Mouse (Mus musculus) layer of hippocampus, adult 6 months (tissue): ENCODE measurements around the gene Atp11c. TPM values are rescaled to one million over a fixed set of nuclear protein-coding genes. Genes with fewer than 3 reads are reported as not detected.
A peak's percentile ranks its signal among the peaks of the same experiment; 100 is the strongest.

ENCODE experiments used
- long read RNA-seq, 2 experiments: library from polyadenylated mRNA; unstranded; transcript quantifications; one replicate each; pipeline ENCODE4 v2.0.0; 2019 to 2020
- microRNA-seq: library from miRNA; unstranded; fragments of <30 nt; microRNA quantifications from one replicate; pipeline ENCODE4 v1.2.0, GENCODE M21; 2020
- polyA plus RNA-seq: library from polyadenylated mRNA; unstranded; fragments of <200 nt; fragmentation: Nextera tagmentation; gene quantifications from 2 replicates; pipeline ENCODE4 v1.2.3, GENCODE M21; 2021

Atp11c gene
- polyA plus RNA-seq: 0.87 and 1.3 TPM in 2 replicates
- long read RNA-seq, experiment 1, partial matches to known transcripts: 0 of 3 reads
- long read RNA-seq, experiment 1, other reads (novel, unspliced or antisense): 3 of 3 reads
- long read RNA-seq, experiment 2, full-length matches to known transcripts: 3 of 10 reads
- long read RNA-seq, experiment 2, partial matches to known transcripts: 2 of 10 reads
- long read RNA-seq, experiment 2, other reads (novel, unspliced or antisense): 5 of 10 reads

GRCm38 (mm10) chrX:60592598-60592997 lies at the start of gene Atp11c:
Gene Atp11c (minus strand): TSS chrX:60592698.

DNA sequence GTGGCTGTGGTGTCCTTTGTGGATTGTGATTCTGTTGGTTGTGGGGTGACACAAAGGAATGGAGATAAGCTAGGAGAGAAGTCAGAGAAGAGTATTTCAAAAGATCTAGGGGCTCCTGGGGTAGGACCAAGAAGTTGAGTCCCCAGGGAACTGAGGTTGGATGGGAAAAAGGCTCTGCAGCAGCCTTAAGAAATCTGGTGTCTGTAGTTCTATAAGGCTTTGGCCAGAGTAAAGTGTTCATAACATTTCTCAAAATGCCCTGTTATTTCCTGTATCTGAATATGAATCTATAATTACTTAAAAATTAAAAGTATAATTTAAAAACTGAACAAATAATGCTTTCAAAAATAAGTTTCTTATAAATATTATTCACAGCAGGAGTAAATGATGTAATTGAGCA lies 53.3 kb downstream of the Atp11c start, which contains the start of gene Gm7073:
Gene Gm7073, minus strand, starts transcription at position 101 of the 400 bp plus-strand sequence.

GRCm38 (mm10) chrX:60178744-60179458 lies 413.6 kb downstream of the Atp11c start, which contains the start of gene Mcf2:
Gene Mcf2 (minus strand): TSS chrX:60179089.

Small RNA genes lying within 50 kb of the gene (microRNA-seq; reads per million reads assigned to microRNA genes)
- gene Mir505: 161 reads per million, percentile 63 among the genes with 10 or more reads in this experiment

Other genes starting within 250 kb of the Atp11c start
- gene Gm7073, start 53.4 kb downstream of the Atp11c start, polyA plus RNA-seq: not detected in 2 replicates